Mouse (Mus musculus): ENCODE data around the gene Insr. TPM values are rescaled to one million over a fixed set of nuclear protein-coding genes. Genes with fewer than 3 reads are reported as not detected.

Gene Insr
- polyA plus RNA-seq, 1 experiment from 2014 or later = 40.3 TPM

DNA sequence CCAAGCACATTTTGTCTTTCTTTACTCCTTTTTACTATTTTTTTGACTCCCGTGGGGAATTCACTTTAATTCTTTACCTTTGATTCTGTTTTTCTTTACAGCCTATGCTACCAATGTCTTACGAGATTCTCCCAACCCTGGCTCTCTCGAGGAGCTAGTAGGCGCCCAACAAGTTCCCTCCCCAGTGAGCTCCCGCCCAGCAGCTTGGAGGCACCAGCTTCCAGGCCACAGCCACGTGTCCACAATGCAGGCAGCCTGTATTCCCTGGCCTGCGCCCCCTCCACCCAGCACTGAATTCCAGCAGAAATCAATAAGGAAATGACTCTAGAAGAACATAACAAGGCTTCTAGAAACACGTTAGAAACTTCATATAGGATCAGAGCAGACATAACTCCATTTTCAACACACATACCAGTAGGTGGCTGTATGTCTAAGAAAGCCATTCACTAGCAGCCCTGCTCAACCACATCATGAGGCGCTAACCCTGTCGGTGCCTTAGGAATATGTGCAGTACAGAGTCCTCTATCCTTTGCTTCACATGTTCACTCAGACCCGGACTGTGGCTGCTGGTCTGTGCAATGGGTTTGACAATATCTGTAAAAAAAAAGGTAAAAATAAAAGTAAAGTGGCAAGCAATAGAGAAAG, 971 bp upstream of the Insr start:
- Histone ChIP-seq H3K4me1 (replicated peaks; ENCODE audit: control insufficient read depth, insufficient read depth, low read length) (no peaks in the 10 kb centered on the region), H3K4me2 (ENCODE audit: low read depth, low read length, severe bottlenecking) (no peak overlapping the region), H3K36me3 (ENCODE audit: control insufficient read depth, insufficient read depth, low read length) (no peaks in the 10 kb centered on the region), H3K9ac (ENCODE audit: low read length) (no peak overlapping the region; the same call in 1 of the 2 replicates), H3K27ac (ENCODE audit: low read depth, low read length) (no peak overlapping the region), H3K27me3 (ENCODE audit: control insufficient read depth, insufficient read depth, low read length) (no peaks in the 10 kb centered on the region), H3K9me3 (ENCODE audit: control insufficient read depth, low read length) (no peaks in the 10 kb centered on the region), H3K4me3 (ENCODE audit: low read depth, low read length) (no peak overlapping the region)
- no peak for ATAC-seq (replicated peaks; ENCODE audit: low FRiP score)
- WGBS = 37% methylated on average over 11 of the region's 11 CpGs
- DNase-seq (ENCODE audit: low spot score) = no peak

DNA sequence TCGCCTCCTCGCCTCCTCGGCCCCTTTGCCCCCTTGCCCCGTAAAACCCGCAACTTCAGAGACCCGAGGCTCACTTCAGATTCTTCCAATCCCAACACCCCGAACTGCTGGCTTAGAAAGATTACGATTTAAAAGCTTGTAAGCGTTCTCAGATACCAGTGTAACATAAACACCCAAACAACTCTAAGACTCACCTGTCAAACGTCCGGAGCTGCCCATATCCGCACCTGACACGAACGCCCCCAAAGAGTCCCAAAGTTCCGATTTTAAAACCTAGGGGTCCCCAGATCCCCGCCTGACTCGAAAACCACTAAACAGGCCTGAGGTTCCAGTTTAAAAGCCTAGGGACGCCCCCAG, 282 bp upstream of the Insr start:
- Histone ChIP-seq H3K27me3 (ENCODE audit: control insufficient read depth, insufficient read depth, low read length) (no peaks in the 10 kb centered on the region), H3K4me1 (replicated peaks; ENCODE audit: control insufficient read depth, insufficient read depth, low read length) (no peaks in the 10 kb centered on the region), H3K9ac (ENCODE audit: low read length) (peak overlapping the region; percentile 90), H3K36me3 (ENCODE audit: control insufficient read depth, insufficient read depth, low read length) (no peaks in the 10 kb centered on the region), H3K27ac (ENCODE audit: low read depth, low read length) (no peak overlapping the region), H3K4me3 (ENCODE audit: low read depth, low read length) (peak overlapping the region; percentile 82), H3K9me3 (ENCODE audit: control insufficient read depth, low read length) (no peaks in the 10 kb centered on the region), H3K4me2 (ENCODE audit: low read depth, low read length, severe bottlenecking) (peak overlapping the region; percentile 76)
- DNase-seq (ENCODE audit: low spot score) = no peak
- ATAC-seq (replicated peaks; ENCODE audit: low FRiP score) = no peak
- 1% methylated on average over 17 of the region's 18 CpGs for WGBS

DNA sequence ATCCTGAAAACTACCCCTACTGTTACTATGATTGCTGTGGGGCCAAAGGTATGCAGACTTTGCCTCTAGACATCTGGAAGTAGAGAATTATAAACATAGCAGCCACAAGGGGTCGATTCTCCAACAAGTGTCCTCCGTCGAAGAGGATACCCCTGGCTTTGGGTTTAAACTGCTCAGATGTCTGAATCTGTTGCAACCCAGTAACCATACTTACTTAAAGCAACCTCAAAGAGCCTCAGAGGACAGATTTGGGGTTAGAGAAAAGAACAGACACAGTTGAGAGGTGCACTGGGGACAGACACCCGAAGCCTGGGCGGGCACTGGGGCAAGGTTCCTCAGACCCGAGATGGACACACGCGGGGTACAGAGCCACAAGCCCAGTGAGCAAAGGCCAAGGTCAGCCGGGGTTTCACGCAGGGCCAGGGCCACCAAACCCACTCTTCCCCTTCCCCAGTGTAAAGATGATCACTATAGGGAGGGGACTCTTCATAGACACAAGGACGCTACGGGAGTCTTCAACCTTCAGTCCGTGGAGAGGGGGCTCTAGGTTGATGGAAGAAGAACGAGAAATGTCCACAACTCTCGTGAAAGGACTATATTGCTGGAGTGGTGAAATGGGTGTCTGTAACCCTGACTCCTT, 1.1 kb downstream of the Insr start:
- Histone ChIP-seq H3K9me3 (ENCODE audit: control insufficient read depth, low read length) (no peaks in the 10 kb centered on the region), H3K4me1 (replicated peaks; ENCODE audit: control insufficient read depth, insufficient read depth, low read length) (no peaks in the 10 kb centered on the region), H3K27me3 (ENCODE audit: control insufficient read depth, insufficient read depth, low read length) (no peaks in the 10 kb centered on the region), H3K4me3 (ENCODE audit: low read depth, low read length) (peak overlapping the region; percentile 82), H3K4me2 (ENCODE audit: low read depth, low read length, severe bottlenecking) (peak overlapping the region; percentile 76), H3K27ac (ENCODE audit: low read depth, low read length) (no peak overlapping the region), H3K36me3 (ENCODE audit: control insufficient read depth, insufficient read depth, low read length) (no peaks in the 10 kb centered on the region), H3K9ac (ENCODE audit: low read length) (peak overlapping the region; percentile 90)
- DNase-seq (ENCODE audit: low spot score) = no peak
- 56% methylated on average over 15 of the region's 15 CpGs for WGBS
- ATAC-seq (replicated peaks; ENCODE audit: low FRiP score) = no peak

DNA sequence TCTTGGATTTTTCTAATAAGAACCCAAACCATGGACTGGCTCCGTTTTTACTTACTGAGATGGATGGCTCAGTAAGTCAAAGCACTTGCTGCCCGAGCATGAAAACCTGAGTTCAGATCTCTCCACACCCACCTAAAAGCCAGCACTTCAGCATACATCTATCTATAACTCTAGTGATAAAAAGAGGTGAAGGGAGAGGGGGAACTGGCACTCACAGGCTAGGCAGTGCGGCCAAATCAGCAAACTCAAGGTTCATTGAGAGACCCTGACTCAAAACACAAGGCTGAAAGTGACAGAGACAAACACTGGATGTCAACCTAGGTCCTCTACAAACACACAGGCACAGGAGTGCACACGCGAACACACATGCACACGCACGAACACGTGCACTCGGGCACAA, 2.2 kb downstream of the Insr start:
- Histone ChIP-seq H3K4me2 (ENCODE audit: low read depth, low read length, severe bottlenecking) (no peak overlapping the region), H3K9ac (ENCODE audit: low read length) (no peak overlapping the region), H3K9me3 (ENCODE audit: control insufficient read depth, low read length) (no peaks in the 10 kb centered on the region), H3K27me3 (ENCODE audit: control insufficient read depth, insufficient read depth, low read length) (no peaks in the 10 kb centered on the region), H3K4me3 (ENCODE audit: low read depth, low read length) (no peak overlapping the region), H3K27ac (ENCODE audit: low read depth, low read length) (no peak overlapping the region), H3K4me1 (replicated peaks; ENCODE audit: control insufficient read depth, insufficient read depth, low read length) (no peaks in the 10 kb centered on the region), H3K36me3 (ENCODE audit: control insufficient read depth, insufficient read depth, low read length) (no peaks in the 10 kb centered on the region)
- ATAC-seq (replicated peaks; ENCODE audit: low FRiP score) (no peak), DNase-seq (ENCODE audit: low spot score) (no peak)
- WGBS = 95% methylated on average over 9 of the region's 9 CpGs

DNA sequence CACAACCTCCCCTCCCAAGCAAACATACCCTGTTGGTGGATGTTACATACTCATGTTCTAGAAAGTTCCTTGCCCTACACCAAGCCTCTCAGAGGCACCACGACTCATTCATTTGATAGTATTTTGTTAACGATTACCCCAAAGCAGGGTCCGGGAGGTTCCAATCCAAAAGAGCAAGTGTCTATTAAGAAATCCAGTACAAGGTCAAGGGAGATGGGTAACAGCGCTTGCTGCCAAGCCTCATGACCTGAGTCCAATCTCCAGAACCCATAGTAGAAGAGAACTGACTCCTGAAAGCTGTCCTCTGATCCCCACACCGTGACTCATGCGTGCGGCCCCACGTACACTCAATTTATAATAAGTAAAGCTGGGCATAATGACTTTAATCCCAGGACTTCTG, 3.4 kb downstream of the Insr start:
- WGBS = 95% methylated on average over 8 of the region's 8 CpGs
- Histone ChIP-seq H3K9me3 (ENCODE audit: control insufficient read depth, low read length) (no peaks in the 10 kb centered on the region), H3K27ac (ENCODE audit: low read depth, low read length) (no peak overlapping the region), H3K27me3 (ENCODE audit: control insufficient read depth, insufficient read depth, low read length) (no peaks in the 10 kb centered on the region), H3K4me2 (ENCODE audit: low read depth, low read length, severe bottlenecking) (no peak overlapping the region), H3K4me3 (ENCODE audit: low read depth, low read length) (no peak overlapping the region), H3K4me1 (replicated peaks; ENCODE audit: control insufficient read depth, insufficient read depth, low read length) (no peaks in the 10 kb centered on the region), H3K36me3 (ENCODE audit: control insufficient read depth, insufficient read depth, low read length) (no peaks in the 10 kb centered on the region), H3K9ac (ENCODE audit: low read length) (no peak overlapping the region)
- DNase-seq (ENCODE audit: low spot score) (no peak), ATAC-seq (replicated peaks; ENCODE audit: low FRiP score) (no peak)

DNA sequence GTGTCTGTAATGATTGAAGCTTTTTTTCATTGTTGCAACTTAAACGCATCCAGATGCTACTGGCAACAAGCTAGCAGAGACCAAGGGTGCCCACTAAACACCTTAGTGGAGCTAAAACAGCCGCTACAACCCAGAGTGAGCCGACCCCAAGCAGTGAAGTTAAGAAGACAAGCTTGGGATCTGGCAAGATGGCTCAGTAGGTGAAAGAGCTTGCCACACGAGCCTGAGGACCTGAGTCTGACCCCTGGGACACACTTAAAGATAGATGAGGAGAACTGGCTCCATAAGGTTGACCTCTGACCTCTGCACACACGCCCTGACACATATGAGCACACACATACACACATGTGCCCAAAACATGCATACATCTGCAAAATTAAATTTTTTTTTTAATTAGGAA, 4.2 kb downstream of the Insr start:
- 78% methylated on average over 5 of the region's 5 CpGs for WGBS
- no peak for DNase-seq (ENCODE audit: low spot score)

DNA sequence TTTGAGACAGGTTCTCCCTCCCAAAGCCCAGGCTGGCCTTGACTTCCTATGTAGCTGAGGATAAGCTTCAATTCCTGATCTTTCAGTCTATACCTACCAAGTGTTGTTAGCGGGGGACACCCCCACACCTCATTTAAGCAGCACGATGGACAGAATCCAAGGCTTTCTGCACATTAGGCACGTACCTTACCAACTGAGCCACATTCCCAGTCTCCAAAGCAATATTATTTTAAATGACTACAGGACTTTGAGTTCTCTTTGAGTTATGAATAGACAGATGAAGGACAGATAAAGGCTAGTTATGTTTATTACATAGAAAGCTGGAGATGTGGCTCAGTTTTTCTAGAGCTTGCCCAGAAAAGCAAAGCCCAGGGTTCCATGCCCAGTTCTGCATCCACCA, 5.6 kb downstream of the Insr start:
- Histone ChIP-seq H3K9ac (ENCODE audit: low read length) (no peak overlapping the region), H3K27ac (ENCODE audit: low read depth, low read length) (no peak overlapping the region), H3K4me2 (ENCODE audit: low read depth, low read length, severe bottlenecking) (no peak overlapping the region), H3K9me3 (ENCODE audit: control insufficient read depth, low read length) (no peaks in the 10 kb centered on the region), H3K27me3 (ENCODE audit: control insufficient read depth, insufficient read depth, low read length) (no peaks in the 10 kb centered on the region), H3K36me3 (ENCODE audit: control insufficient read depth, insufficient read depth, low read length) (no peaks in the 10 kb centered on the region), H3K4me1 (replicated peaks; ENCODE audit: control insufficient read depth, insufficient read depth, low read length) (no peaks in the 10 kb centered on the region), H3K4me3 (ENCODE audit: low read depth, low read length) (no peak overlapping the region)
- ATAC-seq (replicated peaks; ENCODE audit: low FRiP score) = no peak
- 91% methylated on average over 3 of the region's 3 CpGs for WGBS
- no peak for DNase-seq (ENCODE audit: low spot score)

More for the DNA sequence above, 4.2 kb downstream of the Insr start:
- Histone ChIP-seq H3K4me2 (ENCODE audit: low read depth, low read length, severe bottlenecking) (no peak overlapping the region), H3K27ac (ENCODE audit: low read depth, low read length) (no peak overlapping the region), H3K27me3 (ENCODE audit: control insufficient read depth, insufficient read depth, low read length) (no peaks in the 10 kb centered on the region), H3K4me1 (replicated peaks; ENCODE audit: control insufficient read depth, insufficient read depth, low read length) (no peaks in the 10 kb centered on the region), H3K9ac (ENCODE audit: low read length) (no peak overlapping the region), H3K9me3 (ENCODE audit: control insufficient read depth, low read length) (no peaks in the 10 kb centered on the region), H3K4me3 (ENCODE audit: low read depth, low read length) (no peak overlapping the region), H3K36me3 (ENCODE audit: control insufficient read depth, insufficient read depth, low read length) (no peaks in the 10 kb centered on the region)
- ATAC-seq (replicated peaks; ENCODE audit: low FRiP score) = no peak

DNA sequence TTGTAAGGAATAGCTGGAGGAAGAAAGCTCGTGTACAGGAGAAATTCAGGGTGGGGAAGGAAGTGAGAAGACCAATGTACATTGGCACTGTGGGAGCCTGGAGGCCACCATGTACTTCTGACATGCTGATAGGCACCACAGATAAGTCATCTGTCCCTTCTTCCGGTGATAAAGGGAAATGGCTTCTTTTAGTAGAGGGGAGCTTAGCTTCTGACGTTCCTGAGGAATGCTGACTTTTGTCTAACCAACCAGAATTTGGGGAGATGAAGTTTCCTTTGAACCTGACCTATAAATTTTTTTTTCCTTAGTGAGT, 12.0 kb downstream of the Insr start:
- no peak for ATAC-seq (replicated peaks; ENCODE audit: low FRiP score)
- no peak overlapping the region for H3K4me3 ChIP-seq (ENCODE audit: low read depth, low read length)
- H3K4me1 ChIP-seq (replicated peaks; ENCODE audit: control insufficient read depth, insufficient read depth, low read length) = no peaks in the 10 kb centered on the region
- no peaks in the 10 kb centered on the region for H3K27me3 ChIP-seq (ENCODE audit: control insufficient read depth, insufficient read depth, low read length)
- no peaks in the 10 kb centered on the region for H3K36me3 ChIP-seq (ENCODE audit: control insufficient read depth, insufficient read depth, low read length)
- H3K27ac ChIP-seq (ENCODE audit: low read depth, low read length) = no peak overlapping the region
- DNase-seq (ENCODE audit: low spot score) = no peak
- 89% methylated on average over 3 of the region's 3 CpGs for WGBS
- no peak overlapping the region for H3K9ac ChIP-seq (ENCODE audit: low read length)
- no peaks in the 10 kb centered on the region for H3K9me3 ChIP-seq (ENCODE audit: control insufficient read depth, low read length)
- H3K4me2 ChIP-seq (ENCODE audit: low read depth, low read length, severe bottlenecking) = no peak overlapping the region
